Mouse (Mus musculus): ENCODE measurements around the gene Actr3b. TPM values are rescaled to one million over a fixed set of nuclear protein-coding genes. Genes with fewer than 3 reads are reported as not detected.

The Actr3b gene
- polyA plus RNA-seq, 1 experiment from 2014 or later: 7.6 TPM

DNA sequence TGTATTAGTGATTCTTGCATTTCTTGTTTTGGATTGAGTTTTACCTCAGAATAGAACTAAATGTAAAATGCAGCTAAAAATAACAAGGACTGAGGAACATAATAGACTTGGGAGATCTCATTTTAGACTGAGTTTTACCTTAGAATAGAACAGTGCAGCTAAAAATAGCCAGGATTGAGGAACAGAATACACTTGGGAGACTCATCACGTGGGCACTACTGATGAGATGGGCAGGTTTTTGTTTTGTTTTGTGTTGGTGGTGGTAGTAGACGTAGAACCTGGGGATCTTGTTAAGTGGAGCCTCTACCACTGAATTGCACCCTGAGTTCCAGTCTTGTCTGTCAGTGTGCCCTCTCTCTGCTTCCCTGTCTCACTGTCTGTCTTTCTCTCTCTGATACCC, 2.1 kb downstream of the Actr3b start:
- Histone ChIP-seq H3K4me2 (ENCODE audit: low read depth, low read length) (no peak overlapping the region), H3K4me3 (ENCODE audit: low read depth, low read length) (no peak overlapping the region), H3K9me3 (ENCODE audit: control insufficient read depth, low read length) (no peaks in the 10 kb centered on the region), H3K9ac (ENCODE audit: low read depth, low read length) (no peak overlapping the region), H3K27ac (replicated peaks; ENCODE audit: low read depth, low read length) (no peak overlapping the region), H3K27me3 (replicated peaks; ENCODE audit: control insufficient read depth, insufficient read depth, low read length) (peaks cover 7% of the 10 kb centered on the region), H3K36me3 (ENCODE audit: control insufficient read depth, insufficient read depth, low read length) (no peaks in the 10 kb centered on the region), H3K4me1 (ENCODE audit: control insufficient read depth, insufficient read depth, low read length) (peaks cover 5% of the 10 kb centered on the region)
- WGBS: 76% methylated on average over 2 of the region's 2 CpGs
- no peak for ATAC-seq (ENCODE audit: low read depth)
- DNase-seq (ENCODE audit: low spot score): no peak

- Histone ChIP-seq H3K4me1 (ENCODE audit: control insufficient read depth, insufficient read depth, low read length) (no peaks in the 10 kb centered on the region), H3K4me3 (ENCODE audit: low read depth, low read length) (0 out of 2 replicates have a peak overlapping the region, but pooled peaks have one; percentile 17), H3K9ac (ENCODE audit: low read depth, low read length) (no peak overlapping the region), H3K9me3 (ENCODE audit: control insufficient read depth, low read length) (0 out of 2 replicates have a peak, but pooled peaks cover 5% of the 10 kb centered on the region), H3K36me3 (ENCODE audit: control insufficient read depth, insufficient read depth, low read length) (no peaks in the 10 kb centered on the region), H3K27ac (replicated peaks; ENCODE audit: low read depth, low read length) (no peak overlapping the region), H3K4me2 (ENCODE audit: low read depth, low read length) (peak overlapping the region; percentile 31), H3K27me3 (replicated peaks; ENCODE audit: control insufficient read depth, insufficient read depth, low read length) (no peaks in the 10 kb centered on the region)
- 77% methylated on average over 17 of the region's 17 CpGs for whole genome bisulfite sequencing
- ATAC-seq (ENCODE audit: low read depth) (no peak), DNase-seq (ENCODE audit: low spot score) (no peak)
Observed at GRCm38 (mm10) chr5:25769006-25769405, 9.2 kb downstream of the Actr3b start.

GRCm38 (mm10) chr5:25769406-25769805, 9.6 kb downstream of the Actr3b start:
- DNase-seq (ENCODE audit: low spot score) (no peak), ATAC-seq (ENCODE audit: low read depth) (no peak)
- no peak overlapping the region for H3K4me3 ChIP-seq (ENCODE audit: low read depth, low read length)
- 34% methylated on average over 2 of the region's 2 CpGs for WGBS
- H3K4me1 ChIP-seq (ENCODE audit: control insufficient read depth, insufficient read depth, low read length): no peaks in the 10 kb centered on the region
- H3K9ac ChIP-seq (ENCODE audit: low read depth, low read length): no peak overlapping the region
- peak overlapping the region; percentile 31 for H3K4me2 ChIP-seq (ENCODE audit: low read depth, low read length)
- no peaks in the 10 kb centered on the region for H3K27me3 ChIP-seq (replicated peaks; ENCODE audit: control insufficient read depth, insufficient read depth, low read length)
- no peak overlapping the region for H3K27ac ChIP-seq (replicated peaks; ENCODE audit: low read depth, low read length)
- 0 out of 2 replicates have a peak, but pooled peaks cover 5% of the 10 kb centered on the region for H3K9me3 ChIP-seq (ENCODE audit: control insufficient read depth, low read length)
- H3K36me3 ChIP-seq (ENCODE audit: control insufficient read depth, insufficient read depth, low read length): no peaks in the 10 kb centered on the region

DNA sequence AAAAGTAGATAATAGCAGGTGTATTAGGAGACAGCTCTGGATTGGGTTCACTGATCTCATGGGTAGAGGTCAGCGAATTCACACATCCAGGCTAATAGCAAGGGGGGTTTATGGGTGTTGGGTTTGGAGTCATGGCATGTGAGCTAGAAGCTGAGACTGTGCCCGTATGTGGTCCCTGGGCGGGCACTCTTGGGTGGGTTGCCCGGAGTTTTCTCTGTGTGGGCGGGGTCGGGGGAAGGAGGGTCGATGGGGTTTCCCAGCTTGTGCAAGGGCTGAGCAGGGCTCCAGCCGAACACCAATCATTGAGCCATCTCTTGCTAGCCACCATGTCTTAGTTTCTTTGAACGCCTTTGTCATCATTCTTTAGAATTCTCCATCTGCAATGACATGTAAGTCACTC, 12.7 kb downstream of the Actr3b start:
- no peak for DNase-seq (ENCODE audit: low spot score)
- no peak for ATAC-seq (ENCODE audit: low read depth)
- 0 out of 2 replicates have a peak, but pooled peaks cover 5% of the 10 kb centered on the region for H3K9me3 ChIP-seq (ENCODE audit: control insufficient read depth, low read length)
- no peaks in the 10 kb centered on the region for H3K36me3 ChIP-seq (ENCODE audit: control insufficient read depth, insufficient read depth, low read length)
- 89% methylated on average over 9 of the region's 9 CpGs for WGBS
- H3K4me3 ChIP-seq (ENCODE audit: low read depth, low read length): no peak overlapping the region
- H3K27me3 ChIP-seq (replicated peaks; ENCODE audit: control insufficient read depth, insufficient read depth, low read length): no peaks in the 10 kb centered on the region
- no peaks in the 10 kb centered on the region for H3K4me1 ChIP-seq (ENCODE audit: control insufficient read depth, insufficient read depth, low read length)
- H3K9ac ChIP-seq (ENCODE audit: low read depth, low read length): no peak overlapping the region
- no peak overlapping the region for H3K27ac ChIP-seq (replicated peaks; ENCODE audit: low read depth, low read length)
- H3K4me2 ChIP-seq (ENCODE audit: low read depth, low read length): no peak overlapping the region

- ATAC-seq (ENCODE audit: low read depth): no peak
- 0 out of 2 replicates have a peak overlapping the region, but pooled peaks have one; percentile 15 for H3K9ac ChIP-seq (ENCODE audit: low read depth, low read length)
Observed at GRCm38 (mm10) chr5:25773921-25774790, 14.4 kb downstream of the Actr3b start.

GRCm38 (mm10) chr5:25791570-25791969, 31.8 kb downstream of the Actr3b start:
- Histone ChIP-seq H3K9ac (ENCODE audit: low read depth, low read length) (no peak overlapping the region), H3K4me1 (ENCODE audit: control insufficient read depth, insufficient read depth, low read length) (no peaks in the 10 kb centered on the region), H3K9me3 (ENCODE audit: control insufficient read depth, low read length) (no peaks in the 10 kb centered on the region), H3K27me3 (replicated peaks; ENCODE audit: control insufficient read depth, insufficient read depth, low read length) (no peaks in the 10 kb centered on the region), H3K36me3 (ENCODE audit: control insufficient read depth, insufficient read depth, low read length) (no peaks in the 10 kb centered on the region), H3K4me3 (ENCODE audit: low read depth, low read length) (no peak overlapping the region), H3K27ac (replicated peaks; ENCODE audit: low read depth, low read length) (no peak overlapping the region), H3K4me2 (ENCODE audit: low read depth, low read length) (no peak overlapping the region)
- no peak for ATAC-seq (ENCODE audit: low read depth)
- WGBS: 87% methylated on average over 6 of the region's 6 CpGs
- no peak for DNase-seq (ENCODE audit: low spot score)

More at GRCm38 (mm10) chr5:25773921-25774790, 14.4 kb downstream of the Actr3b start:
- DNase-seq (ENCODE audit: low spot score): no peak
- no peak overlapping the region for H3K27ac ChIP-seq (replicated peaks; ENCODE audit: low read depth, low read length)
- H3K4me1 ChIP-seq (ENCODE audit: control insufficient read depth, insufficient read depth, low read length): no peaks in the 10 kb centered on the region
- H3K27me3 ChIP-seq (replicated peaks; ENCODE audit: control insufficient read depth, insufficient read depth, low read length): no peaks in the 10 kb centered on the region
- H3K4me2 ChIP-seq (ENCODE audit: low read depth, low read length): no peak overlapping the region
- H3K9me3 ChIP-seq (ENCODE audit: control insufficient read depth, low read length): 0 out of 2 replicates have a peak, but pooled peaks cover 5% of the 10 kb centered on the region
- 69% methylated on average over 13 of the region's 13 CpGs for WGBS
- H3K36me3 ChIP-seq (ENCODE audit: control insufficient read depth, insufficient read depth, low read length): no peaks in the 10 kb centered on the region
- no peak overlapping the region for H3K4me3 ChIP-seq (ENCODE audit: low read depth, low read length)

- H3K9me3 ChIP-seq (ENCODE audit: control insufficient read depth, low read length): no peaks in the 10 kb centered on the region
- H3K4me1 ChIP-seq (ENCODE audit: control insufficient read depth, insufficient read depth, low read length): no peaks in the 10 kb centered on the region
- H3K27ac ChIP-seq (replicated peaks; ENCODE audit: low read depth, low read length): no peak overlapping the region
- DNase-seq (ENCODE audit: low spot score) (no peak), ATAC-seq (ENCODE audit: low read depth) (no peak)
- H3K27me3 ChIP-seq (replicated peaks; ENCODE audit: control insufficient read depth, insufficient read depth, low read length): no peaks in the 10 kb centered on the region
- H3K4me2 ChIP-seq (ENCODE audit: low read depth, low read length): no peak overlapping the region
- H3K9ac ChIP-seq (ENCODE audit: low read depth, low read length): no peak overlapping the region
- H3K4me3 ChIP-seq (ENCODE audit: low read depth, low read length): no peak overlapping the region
- WGBS: 91% methylated on average over 11 of the region's 11 CpGs
- H3K36me3 ChIP-seq (ENCODE audit: control insufficient read depth, insufficient read depth, low read length): no peaks in the 10 kb centered on the region
Observed at GRCm38 (mm10) chr5:25797776-25798175, 38.0 kb downstream of the Actr3b start.

- Histone ChIP-seq H3K9ac (ENCODE audit: low read depth, low read length) (no peak overlapping the region), H3K27me3 (replicated peaks; ENCODE audit: control insufficient read depth, insufficient read depth, low read length) (no peaks in the 10 kb centered on the region), H3K9me3 (ENCODE audit: control insufficient read depth, low read length) (no peaks in the 10 kb centered on the region), H3K4me2 (ENCODE audit: low read depth, low read length) (no peak overlapping the region), H3K36me3 (ENCODE audit: control insufficient read depth, insufficient read depth, low read length) (no peaks in the 10 kb centered on the region), H3K4me3 (ENCODE audit: low read depth, low read length) (no peak overlapping the region), H3K4me1 (ENCODE audit: control insufficient read depth, insufficient read depth, low read length) (no peaks in the 10 kb centered on the region), H3K27ac (replicated peaks; ENCODE audit: low read depth, low read length) (no peak overlapping the region)
- WGBS: 63% methylated on average over 6 of the region's 6 CpGs
- ATAC-seq (ENCODE audit: low read depth) (no peak), DNase-seq (ENCODE audit: low spot score) (peak; percentile 39)
Observed at GRCm38 (mm10) chr5:25800929-25801328, 41.1 kb downstream of the Actr3b start.

GRCm38 (mm10) chr5:25801744-25802143, 41.9 kb downstream of the Actr3b start:
- no peak for ATAC-seq (ENCODE audit: low read depth)
- 59% methylated on average over 4 of the region's 4 CpGs for WGBS
- H3K9ac ChIP-seq (ENCODE audit: low read depth, low read length): no peak overlapping the region
- no peak overlapping the region for H3K4me3 ChIP-seq (ENCODE audit: low read depth, low read length)
- no peak for DNase-seq (ENCODE audit: low spot score)
- H3K27ac ChIP-seq (replicated peaks; ENCODE audit: low read depth, low read length): no peak overlapping the region
- no peaks in the 10 kb centered on the region for H3K4me1 ChIP-seq (ENCODE audit: control insufficient read depth, insufficient read depth, low read length)
- no peak overlapping the region for H3K4me2 ChIP-seq (ENCODE audit: low read depth, low read length)
- H3K36me3 ChIP-seq (ENCODE audit: control insufficient read depth, insufficient read depth, low read length): no peaks in the 10 kb centered on the region
- H3K9me3 ChIP-seq (ENCODE audit: control insufficient read depth, low read length): no peaks in the 10 kb centered on the region
- no peaks in the 10 kb centered on the region for H3K27me3 ChIP-seq (replicated peaks; ENCODE audit: control insufficient read depth, insufficient read depth, low read length)
